In genomic region chr6:83033249-83034185, GRCm38 (mm10) we compare ENCODE assay signal across 8 mouse cellular contexts. TPM values are rescaled to one million over a fixed set of nuclear protein-coding genes. Genes with fewer than 3 reads are reported as not detected.
A peak's percentile ranks its signal among the peaks of the same experiment; 100 is the strongest.
DNase-seq lines count a peak whose midpoint lies in the region; ATAC-seq and TF ChIP-seq lines count a peak whose summit lies in the region.

Dok1 (minus strand) TSS chr6:83033471.
Loxl3 (plus strand) TSS chr6:83034173.

- H3K9me3 ChIP-seq in embryonic facial prominence, embryonic 10.5 days, result no peaks in the 10 kb centered on the region
- H3K9me3 ChIP-seq in lung, embryonic 16.5 days (ENCODE audit: control insufficient read depth, low read length), result no peaks in the 10 kb centered on the region

- peak; percentile 91 for ATAC-seq in lung, embryonic 16.5 days (ENCODE audit: low read depth)

- TF ChIP-seq POLR2A in olfactory bulb, adult 2 months (IDR thresholded peaks at IDR 0.05; ENCODE audit: insufficient read depth, low read depth, low read length), result no peak

- H3K36me3 ChIP-seq in embryonic facial prominence, embryonic 10.5 days (replicated peaks), result peaks cover 10% of the 10 kb centered on the region; the same call in 1 of the 2 replicates
- H3K36me3 ChIP-seq in lung, embryonic 16.5 days (ENCODE audit: control insufficient read depth, insufficient read depth, low read length), result no peaks in the 10 kb centered on the region

- H3K4me3 ChIP-seq in embryonic facial prominence, embryonic 10.5 days, result peak within 1 kb of the TSS; percentile 63
- H3K4me3 ChIP-seq in lung, embryonic 16.5 days (ENCODE audit: low read length), result peak within 1 kb of the TSS; percentile 75
- peak within 1 kb of the TSS; percentile 35 for H3K4me3 ChIP-seq in olfactory bulb, adult 2 months (ENCODE audit: insufficient read depth, low read depth, low read length)

- peaks cover 64% of the 10 kb centered on the region for H3K4me1 ChIP-seq in embryonic facial prominence, embryonic 10.5 days
- H3K4me1 ChIP-seq in lung, embryonic 16.5 days (replicated peaks; ENCODE audit: control insufficient read depth, insufficient read depth, low read length), result peaks cover 28% of the 10 kb centered on the region
- peaks cover 21% of the 10 kb centered on the region for H3K4me1 ChIP-seq in olfactory bulb, adult 2 months (ENCODE audit: control insufficient read depth, insufficient read depth, low read length)

- peak within 1 kb of the TSS; percentile 91 for H3K4me2 ChIP-seq in lung, embryonic 16.5 days (ENCODE audit: low read depth, low read length)

- peak; percentile 33 for DNase-seq in right cerebral cortex, postnatal 25 days
- DNase-seq in right cerebral cortex, adult 2 months (ENCODE audit: low spot score in 2 of 2), result no peak
- peak; percentile 86 for DNase-seq in embryonic facial prominence, embryonic 10.5 days (ENCODE audit: low spot score)
- peak; percentile 75 for DNase-seq in heart, adult 8-10 months (ENCODE audit: low spot score)
- peak; percentile 74 for DNase-seq in kidney, adult 18-20 months
- peak; percentile 80 for DNase-seq in thymus, postnatal 4 days

- no peak for TF ChIP-seq CTCF in olfactory bulb, adult 2 months (IDR thresholded peaks at IDR 0.05; ENCODE audit: insufficient read depth, low read depth, low read length)

- H3K9ac ChIP-seq in lung, embryonic 16.5 days (ENCODE audit: low read length), result peak within 1 kb of the TSS; percentile 76

- H3K27ac ChIP-seq in embryonic facial prominence, embryonic 10.5 days (replicated peaks), result peak within 1 kb of the TSS; percentile 86
- H3K27ac ChIP-seq in lung, embryonic 16.5 days (ENCODE audit: low read length), result peak within 1 kb of the TSS; percentile 93
- no peak within 1 kb of the TSS for H3K27ac ChIP-seq in olfactory bulb, adult 2 months (ENCODE audit: insufficient read depth, low read depth, low read length)

- under 1% methylated on average over 51 of the region's 51 CpGs for WGBS in embryonic facial prominence, embryonic 10.5 days
- under 1% methylated on average over 51 of the region's 51 CpGs for WGBS in lung, embryonic 16.5 days
- 1% methylated on average over 51 of the region's 51 CpGs for WGBS in olfactory bulb, adult 2 months

- H3K27me3 ChIP-seq in embryonic facial prominence, embryonic 10.5 days (replicated peaks; ENCODE audit: low read depth, poor library complexity, severe bottlenecking), result peaks cover 86% of the 10 kb centered on the region
- no peaks in the 10 kb centered on the region for H3K27me3 ChIP-seq in lung, embryonic 16.5 days (ENCODE audit: control insufficient read depth, insufficient read depth, low read depth, low read length)

RNA-seq across cellular contexts. Expression of gene Dok1, which starts in this region (rescaled TPM):
- polyA plus RNA-seq in embryonic facial prominence, embryonic 10.5 days (2016; fragmentation: Nextera tagmentation; extraction: Ambion mirVana), result 11.1 and 12.2 TPM in 2 replicates
- total RNA-seq in heart, adult 8-10 months (2022), result 1 to 10 TPM; 1.9 to 2.2 (median 2.0) TPM
- 16.7 and 17.6 TPM in 2 replicates for polyA plus RNA-seq in lung, embryonic 16.5 days (2015; fragmentation: Nextera tagmentation; extraction: Ambion mirVana)
- polyA plus RNA-seq in olfactory bulb, adult 2 months (2012; ENCODE audit: insufficient read depth, insufficient read length, low replicate concordance, missing spikeins), result not detected in 2 replicates

RNA-seq across cellular contexts. Expression of gene Loxl3, which starts in this region (rescaled TPM):
- 11.4 and 11.6 TPM in 2 replicates for polyA plus RNA-seq in embryonic facial prominence, embryonic 10.5 days (2016; fragmentation: Nextera tagmentation; extraction: Ambion mirVana)
- total RNA-seq in heart, adult 8-10 months (2022), result 1 to 10 TPM; 1.7 to 2.6 (median 2.0) TPM
- polyA plus RNA-seq in lung, embryonic 16.5 days (2015; fragmentation: Nextera tagmentation; extraction: Ambion mirVana), result 25.5 and 26.0 TPM in 2 replicates
- not detected in 2 replicates for polyA plus RNA-seq in olfactory bulb, adult 2 months (2012; ENCODE audit: insufficient read depth, insufficient read length, low replicate concordance, missing spikeins)

Comparison
In these comparisons a context has a peak if more than half of its experiments do, and no peak if none do; other contexts are left out.
1. RNA of gene Dok1 (polyA plus RNA-seq): 16.7 to 17.6 TPM in lung, embryonic 16.5 days and 11.1 to 12.2 TPM in embryonic facial prominence, embryonic 10.5 days; not detected in olfactory bulb, adult 2 months; every median in the first group is over 10 times any median in the second.
2. RNA of gene Loxl3 (polyA plus RNA-seq): 25.5 to 26.0 TPM in lung, embryonic 16.5 days and 11.4 to 11.6 TPM in embryonic facial prominence, embryonic 10.5 days; not detected in olfactory bulb, adult 2 months; every median in the first group is over 10 times any median in the second.
3. DNase-seq: peak in right cerebral cortex, postnatal 25 days (single experiment), embryonic facial prominence, embryonic 10.5 days (single experiment), heart, adult 8-10 months (single experiment), kidney, adult 18-20 months (single experiment) and thymus, postnatal 4 days (single experiment); none in right cerebral cortex, adult 2 months (0 of 2).
4. Peak in every context shown above with its lines, with median percentiles within 50 percentile points of each other: H3K4me3 ChIP-seq.